Mouse (Mus musculus): ENCODE data around the gene Rnf114.

The Rnf114 gene

DNA sequence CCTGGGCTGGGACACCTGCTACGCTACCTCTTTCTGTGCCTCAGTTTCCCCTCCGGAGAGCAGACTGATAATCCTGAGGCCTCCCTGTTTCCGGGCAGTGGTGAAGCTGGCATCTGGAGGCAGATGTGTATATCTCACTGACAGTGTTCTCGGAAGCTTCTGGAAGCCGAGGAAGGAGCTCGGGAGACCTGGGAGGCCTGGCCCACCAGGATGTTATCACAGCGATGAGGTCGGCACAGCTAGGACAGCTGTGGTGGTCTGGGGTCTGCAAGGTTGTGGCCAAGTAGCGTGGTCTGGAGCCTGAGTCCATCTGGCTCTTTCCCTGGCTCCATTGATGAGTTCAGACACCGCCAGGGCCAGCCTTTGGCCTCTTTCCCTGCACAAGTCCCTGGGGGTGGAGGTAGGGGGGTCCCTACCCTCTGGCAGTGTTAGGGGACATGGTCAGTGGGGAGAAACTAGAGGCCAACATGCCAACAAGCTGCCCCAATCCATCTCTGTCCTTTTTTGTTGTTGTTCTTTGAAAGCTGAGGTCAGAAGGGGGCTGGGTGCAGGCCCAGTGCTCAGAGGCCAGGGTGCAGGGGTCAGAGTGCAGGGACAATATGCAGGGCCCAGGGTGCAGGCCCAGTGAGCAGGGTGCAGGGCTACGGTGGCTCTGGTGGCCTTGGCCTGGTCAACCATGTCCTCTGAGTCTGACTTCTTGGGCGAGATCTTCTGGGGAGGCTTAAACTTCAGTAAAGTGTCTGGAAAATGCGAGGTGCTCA is 72.3 kb downstream of the Rnf114 start:
- DNase-seq (ENCODE audit: low spot score in 2 of 2) = no peak

DNA sequence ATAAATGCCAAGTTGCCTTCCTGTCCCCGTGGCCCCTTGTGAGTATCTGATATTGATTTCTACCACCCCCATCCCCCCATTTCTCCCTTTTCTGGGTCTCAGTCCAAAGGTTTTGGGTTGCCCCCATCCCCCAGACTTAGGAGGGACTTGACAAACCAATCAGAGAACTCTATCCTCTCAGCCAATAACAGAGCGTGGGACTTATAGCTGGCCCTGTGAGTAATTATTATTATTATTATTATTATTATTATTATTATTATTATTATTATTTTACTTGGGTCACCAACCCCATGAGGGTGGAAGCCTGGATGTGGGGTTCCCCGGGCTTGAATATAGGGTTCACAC is 72.8 kb downstream of the Rnf114 start:
- DNase-seq (ENCODE audit: low spot score in 2 of 2) = no peak

GRCm38 (mm10) chr2:167565682-167566081 is 73.2 kb downstream of the Rnf114 start:
- DNase-seq (ENCODE audit: low spot score in 2 of 2) = peak in 1 of 2 experiments; percentile 44
